Mouse (Mus musculus) liver, postnatal 0 days (tissue): ENCODE data around the gene Adora3.

Source experiments
- CTCF ChIP-seq: sonication (generic); IDR thresholded peaks from 2 replicates; pipeline ENCODE4 v1.5.1; 2016; ENCODE audit warnings: antibody characterized with exemption, low read depth
- EP300 ChIP-seq: IDR thresholded peaks from 2 replicates; pipeline ENCODE4 v1.6.1; 2016; ENCODE audit warnings: antibody characterized with exemption, low read depth, mild to moderate bottlenecking

DNA sequence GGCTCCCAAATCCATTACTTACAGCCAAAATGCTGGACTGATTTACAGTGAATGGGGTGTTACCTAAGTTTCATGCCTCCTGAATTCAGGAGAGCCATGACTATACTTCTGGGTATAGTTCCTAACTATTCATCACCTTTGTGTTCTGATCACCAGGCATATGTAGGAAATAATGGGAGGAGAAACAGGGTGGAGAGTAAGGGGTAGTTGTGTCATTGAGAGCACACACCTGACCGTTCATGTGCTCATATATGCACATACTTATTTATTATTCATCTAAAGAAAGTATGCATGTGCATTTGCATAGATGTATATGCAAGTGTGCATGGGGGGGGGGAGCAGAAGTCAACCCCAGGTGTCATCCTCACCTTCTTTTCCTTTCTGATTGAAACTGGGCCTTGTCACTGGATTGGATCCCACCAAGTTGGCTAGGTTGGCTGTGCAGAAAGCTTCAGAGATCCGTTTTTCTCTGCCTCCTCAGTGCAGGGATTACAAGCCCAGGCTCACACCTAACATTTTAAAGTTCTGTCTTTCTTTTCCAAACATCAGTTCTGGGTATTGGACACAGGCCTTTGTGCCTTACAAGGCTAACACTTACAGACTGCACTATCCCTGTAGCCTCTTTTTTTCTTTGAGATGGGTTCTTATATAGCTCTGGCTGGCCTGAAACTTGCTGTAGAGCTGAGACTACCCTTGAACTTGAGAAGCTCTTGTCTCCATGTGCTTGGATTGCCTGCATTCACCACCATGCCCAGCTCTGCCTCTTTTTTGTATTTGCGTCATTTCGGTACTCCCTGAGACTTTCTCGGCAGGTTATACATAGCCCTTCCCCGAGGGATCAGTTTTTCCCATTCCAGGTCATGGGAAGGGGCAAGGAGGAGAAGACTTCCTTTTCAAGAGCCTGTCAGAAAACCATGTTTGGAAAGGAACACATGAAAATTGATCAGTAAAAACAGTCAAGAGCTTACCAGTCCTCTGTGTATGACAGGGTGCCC lies 3.1 kb downstream of the Adora3 start:
- TF ChIP-seq CTCF: no peak
- no peak for TF ChIP-seq EP300
